Mouse (Mus musculus) megakaryocyte, embryonic 14.5 days (primary cell): ENCODE measurements around the gene Hecw1.

Experiments
- FLI1 ChIP-seq: IDR thresholded peaks from 2 replicates; pipeline ENCODE4 v1.6.1; 2012; ENCODE audit warnings: low read length, inconsistent platforms, mixed read lengths
- GATA1 ChIP-seq: IDR thresholded peaks from 3 replicates; pipeline ENCODE4 v1.6.1; 2012; ENCODE audit warnings: mixed read lengths, low read length, inconsistent platforms, borderline replicate concordance

DNA sequence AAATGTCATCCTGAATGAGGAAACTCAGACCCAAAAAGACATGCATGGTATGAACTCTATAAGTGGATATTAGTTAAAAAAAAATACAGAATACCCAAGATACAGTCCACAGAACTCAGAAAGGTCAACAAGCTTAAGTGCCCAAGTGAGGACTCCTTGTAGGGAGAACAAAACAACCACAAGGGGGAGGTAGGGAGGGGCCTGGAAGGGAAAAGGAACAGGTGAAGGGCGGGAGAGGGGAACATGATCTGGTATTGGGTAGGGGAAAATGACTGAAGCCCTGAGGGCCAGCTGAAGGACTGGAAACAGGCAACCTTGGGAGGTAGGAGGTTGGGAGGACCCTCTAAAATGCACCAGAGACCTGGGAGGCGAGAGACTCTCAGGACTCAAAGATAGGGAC, 220.1 kb downstream of the Hecw1 start:
- TF ChIP-seq GATA1 (no peak), FLI1 (no peak)
